Mouse (Mus musculus) kidney, adult 2 months (tissue): ENCODE measurements around the gene Krt32.

Experiments
- CTCF ChIP-seq: fragments of 200-500 bp; conservative IDR thresholded peaks from 2 replicates; pipeline ENCODE4 v1.5.1; 2011; ENCODE audit warnings: low read depth, mild to moderate bottlenecking, control low read depth, low read length, moderate library complexity, mixed read lengths; ENCODE audit not compliant: insufficient read depth, insufficient read length
- POLR2A ChIP-seq: fragments of 200-500 bp; IDR thresholded peaks from one replicate; pipeline ENCODE4 v1.6.1; 2011; ENCODE audit warnings: low read depth, low read length, control low read depth

DNA sequence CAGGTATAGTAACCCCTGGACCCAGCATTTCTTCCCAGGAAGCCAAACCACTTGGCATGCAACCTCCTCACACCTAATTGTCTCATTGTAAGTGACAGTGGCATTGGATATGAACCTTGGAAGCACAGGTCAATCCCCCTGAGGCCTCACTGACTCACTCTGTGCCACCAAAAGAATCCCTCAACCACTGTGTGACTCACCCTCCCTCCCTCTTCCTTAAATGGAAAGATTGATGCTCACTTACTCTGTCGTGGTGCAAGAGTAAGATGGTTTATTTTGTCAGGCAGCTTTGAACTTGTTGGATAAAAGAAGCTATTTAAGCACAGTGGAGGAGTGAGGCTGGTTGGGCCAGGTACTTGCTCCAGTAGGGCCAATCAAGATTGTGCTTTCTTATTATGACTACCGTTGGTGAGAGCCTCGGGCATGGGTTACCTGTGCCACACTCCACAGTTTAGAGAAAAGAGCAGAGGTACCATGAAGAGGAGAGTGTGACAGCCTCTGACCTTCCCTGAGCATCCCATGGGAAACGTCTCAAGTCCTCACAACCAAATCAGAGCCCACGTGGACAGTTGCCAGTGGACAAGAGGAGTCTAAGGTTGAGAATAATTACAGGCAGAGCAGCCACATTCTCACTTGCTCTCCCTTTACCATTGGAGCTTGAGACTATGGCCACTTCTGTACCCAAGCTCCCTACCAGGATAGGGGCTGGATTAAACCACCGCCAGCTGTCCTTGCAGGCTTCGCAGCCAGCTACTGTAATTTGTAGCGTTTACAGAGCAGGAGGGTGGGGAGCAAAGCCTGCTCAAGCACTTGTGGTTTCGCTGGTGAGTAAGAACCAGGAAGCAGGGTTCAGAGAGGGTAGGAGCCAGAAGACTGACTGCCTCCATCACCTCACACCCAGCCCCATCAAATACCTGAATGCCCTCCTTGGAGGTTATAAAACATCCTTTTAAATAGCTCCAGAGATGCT, 32.1 kb downstream of the Krt32 start:
- TF ChIP-seq POLR2A: no peak
- no peak for TF ChIP-seq CTCF
